Mouse (Mus musculus): Measurements from ENCODE around the gene Ccnb2.

The Ccnb2 gene

DNA sequence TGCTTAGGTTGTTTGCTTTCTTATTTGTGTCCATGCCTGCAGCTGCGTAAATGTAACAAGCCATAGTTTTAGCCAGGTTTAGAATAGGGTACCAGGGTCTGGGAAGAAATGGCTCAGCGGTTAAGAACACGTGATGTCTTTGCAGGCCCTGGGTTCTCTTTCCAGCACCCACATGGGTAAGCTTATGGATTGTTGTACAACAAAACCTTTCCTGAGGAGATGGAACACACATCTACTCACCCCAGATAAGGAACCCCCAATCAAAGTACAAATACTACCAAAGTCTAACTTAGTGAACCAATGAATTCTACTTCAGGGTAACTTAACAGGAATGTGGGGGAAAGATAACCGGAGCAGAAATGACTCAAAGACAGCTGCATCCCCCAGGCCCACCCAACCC lies 36.9 kb downstream of the Ccnb2 start:
- no peak for DNase-seq (ENCODE audit: low spot score in 2 of 2)

GRCm38 (mm10) chr9:70383750-70384149 lies 37.6 kb downstream of the Ccnb2 start:
- no peak for DNase-seq (ENCODE audit: low spot score in 2 of 2)

- DNase-seq (ENCODE audit: low spot score in 2 of 2), result peak in 1 of 2 experiments; percentile 9
Measured at GRCm38 (mm10) chr9:70382091-70382490, 39.3 kb downstream of the Ccnb2 start.

GRCm38 (mm10) chr9:70379502-70380467 lies 41.6 kb downstream of the Ccnb2 start:
- no peak for DNase-seq (ENCODE audit: low spot score in 2 of 2)

GRCm38 (mm10) chr9:70371638-70372037 lies 49.7 kb downstream of the Ccnb2 start:
- no peak for DNase-seq (ENCODE audit: low spot score in 2 of 2)

- no peak for DNase-seq (ENCODE audit: low spot score in 2 of 2)
Measured at GRCm38 (mm10) chr9:70366898-70367297, 54.4 kb downstream of the Ccnb2 start.

GRCm38 (mm10) chr9:70365915-70366314 lies 55.4 kb downstream of the Ccnb2 start:
- no peak for DNase-seq (ENCODE audit: low spot score in 2 of 2)

DNA sequence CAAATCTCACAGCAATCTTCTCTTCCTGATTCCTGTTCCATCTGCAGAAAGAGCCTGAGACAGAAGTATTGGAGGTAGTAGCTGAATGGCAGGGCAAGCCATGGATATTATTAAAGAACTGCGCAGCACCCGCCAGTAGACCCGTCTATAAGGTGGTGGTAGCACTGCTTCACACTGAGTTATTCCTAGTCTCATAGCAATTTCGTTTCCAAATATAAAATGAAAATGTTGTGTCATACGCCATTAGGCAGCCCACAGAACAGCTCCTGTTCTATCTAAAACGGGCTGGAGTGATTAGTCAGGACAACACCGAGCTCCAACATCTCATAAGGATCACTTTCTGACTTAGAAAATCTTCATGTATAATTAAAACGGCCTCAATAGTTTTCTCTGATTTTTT lies 56.6 kb downstream of the Ccnb2 start:
- no peak for DNase-seq (ENCODE audit: low spot score in 2 of 2)

DNA sequence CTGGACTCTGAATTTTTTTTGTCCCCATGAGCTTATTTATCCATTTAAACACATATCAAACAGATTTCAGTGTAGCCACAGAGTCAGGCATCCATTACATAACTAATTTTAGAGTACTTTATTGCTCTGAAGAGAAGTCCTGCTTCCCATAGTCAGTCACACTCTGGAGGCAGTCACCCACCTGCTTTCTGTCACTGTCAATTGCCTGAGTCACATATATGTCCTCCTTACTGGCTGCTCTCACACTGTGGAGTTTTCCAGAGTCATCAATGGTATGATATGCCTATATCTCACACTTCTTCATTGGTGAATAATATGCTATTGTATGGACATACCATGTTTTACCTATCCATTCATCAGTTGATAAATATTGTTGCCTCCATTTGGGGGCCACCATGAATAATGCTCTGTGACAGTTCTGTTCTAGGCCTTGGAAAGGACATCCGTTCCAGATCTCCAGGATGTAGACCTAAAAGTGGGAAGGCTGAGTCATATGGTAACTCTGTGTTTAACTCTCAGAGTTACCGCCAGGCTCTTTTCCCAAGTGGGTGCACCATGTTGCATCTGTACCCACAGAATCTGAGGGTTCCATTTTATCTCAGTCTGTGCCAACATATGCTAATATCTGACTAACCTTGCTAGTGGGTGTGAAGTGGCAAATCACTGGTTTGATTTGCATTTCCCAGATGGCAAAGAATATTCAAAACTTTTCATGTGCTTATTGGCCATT lies 61.8 kb downstream of the Ccnb2 start:
- DNase-seq (ENCODE audit: low spot score in 2 of 2), result no peak
